Mouse (Mus musculus) common myeloid progenitor, adult 5-6 weeks (primary cell): ENCODE data around the gene Tctex1d2. TPM values are rescaled to one million over a fixed set of nuclear protein-coding genes. Genes with fewer than 3 reads are reported as not detected.

Experiments used
- ATAC-seq: replicated peaks from 2 replicates; pipeline ENCODE4 v1.8.0; 2016; ENCODE audit warnings: low read depth, mild to moderate bottlenecking, moderate TSS enrichment, inconsistent platforms; ENCODE audit not compliant: poor library complexity, severe bottlenecking
- total RNA-seq: library from RNA; stranded (forward); fragments of 200-1000, 187-1606 nt; gene quantifications from 2 replicates; pipeline ENCODE4 v1.2.3, GENCODE M21; 2017

Gene Tctex1d2
- total RNA-seq, 1 experiment from 2014 or later: 39.3 TPM

DNA sequence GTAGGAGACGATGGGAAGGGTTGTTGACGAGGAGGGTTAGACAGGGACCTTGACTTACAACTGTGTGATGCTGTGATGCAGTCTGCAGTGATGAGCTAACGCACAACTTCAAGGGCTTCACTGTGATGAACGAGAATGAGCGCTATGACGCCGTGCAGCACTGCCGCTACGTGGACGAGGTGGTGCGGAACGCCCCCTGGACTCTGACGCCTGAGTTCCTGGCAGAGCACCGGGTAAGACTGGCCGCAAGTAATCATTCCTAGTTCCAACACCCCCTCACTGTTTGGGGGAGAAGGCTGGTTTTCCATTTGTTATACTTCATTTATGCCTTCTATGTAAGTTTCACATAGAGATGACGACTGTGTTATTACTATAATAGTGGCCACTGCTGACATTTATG lies 43.4 kb downstream of the Tctex1d2 start:
- ATAC-seq: no peak

DNA sequence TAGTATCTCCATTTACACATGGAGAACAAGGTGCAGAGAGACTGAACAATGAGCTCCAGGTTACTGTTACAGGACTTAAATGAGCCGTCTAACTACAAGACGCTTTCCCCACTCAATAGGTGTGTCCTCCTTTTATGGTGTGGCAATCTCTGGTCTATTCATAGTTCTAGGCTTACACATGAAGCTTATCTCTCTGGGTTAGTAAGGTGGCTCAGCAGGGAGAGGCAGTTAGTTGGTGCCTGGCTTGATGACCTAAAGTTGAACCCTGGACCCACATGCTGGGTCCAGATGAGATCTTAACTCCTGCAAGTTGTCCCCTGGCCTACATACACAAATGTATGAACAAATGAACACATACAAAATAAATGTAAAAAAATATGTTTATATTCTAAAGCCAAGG lies 43.9 kb downstream of the Tctex1d2 start:
- no peak for ATAC-seq

DNA sequence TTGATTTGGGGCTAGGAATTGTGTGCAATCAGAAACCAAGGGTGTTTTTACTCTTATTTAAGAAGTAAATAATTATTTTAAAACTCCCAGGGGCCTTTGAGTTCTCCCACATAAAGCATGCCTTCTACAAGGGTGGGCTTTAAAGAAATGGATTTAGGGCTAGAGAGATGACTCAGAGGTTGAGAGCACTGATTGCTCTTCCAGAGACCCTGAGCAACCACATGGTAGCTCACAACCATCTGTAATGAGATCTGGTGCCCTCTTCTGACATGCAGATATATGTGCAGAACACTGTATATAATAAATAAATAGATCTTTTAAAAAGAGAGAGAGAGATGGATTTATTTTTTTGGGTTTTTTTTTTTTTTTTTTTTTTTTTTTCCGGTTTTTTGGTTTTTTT lies 45.4 kb downstream of the Tctex1d2 start:
- ATAC-seq: no peak

DNA sequence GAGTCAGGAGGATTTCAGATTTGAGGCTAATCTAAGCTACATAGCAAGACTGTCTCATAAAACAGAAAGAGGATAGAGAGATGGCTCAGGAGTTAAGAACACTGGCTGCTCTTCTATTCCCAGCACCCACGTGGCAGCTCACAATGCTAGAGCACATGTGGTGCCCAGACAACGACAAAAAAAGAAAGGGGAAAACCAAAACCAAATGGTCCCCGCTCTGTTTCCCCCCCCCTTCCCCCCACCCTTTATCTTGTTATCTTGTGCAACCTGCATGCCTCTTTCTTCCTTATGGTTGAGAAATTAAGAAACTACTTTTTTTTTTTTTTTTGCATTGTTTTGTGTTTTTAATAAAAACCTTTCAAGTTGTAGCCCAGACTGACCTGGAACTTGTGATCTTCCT lies 49.0 kb downstream of the Tctex1d2 start:
- ATAC-seq: peak; percentile 71

DNA sequence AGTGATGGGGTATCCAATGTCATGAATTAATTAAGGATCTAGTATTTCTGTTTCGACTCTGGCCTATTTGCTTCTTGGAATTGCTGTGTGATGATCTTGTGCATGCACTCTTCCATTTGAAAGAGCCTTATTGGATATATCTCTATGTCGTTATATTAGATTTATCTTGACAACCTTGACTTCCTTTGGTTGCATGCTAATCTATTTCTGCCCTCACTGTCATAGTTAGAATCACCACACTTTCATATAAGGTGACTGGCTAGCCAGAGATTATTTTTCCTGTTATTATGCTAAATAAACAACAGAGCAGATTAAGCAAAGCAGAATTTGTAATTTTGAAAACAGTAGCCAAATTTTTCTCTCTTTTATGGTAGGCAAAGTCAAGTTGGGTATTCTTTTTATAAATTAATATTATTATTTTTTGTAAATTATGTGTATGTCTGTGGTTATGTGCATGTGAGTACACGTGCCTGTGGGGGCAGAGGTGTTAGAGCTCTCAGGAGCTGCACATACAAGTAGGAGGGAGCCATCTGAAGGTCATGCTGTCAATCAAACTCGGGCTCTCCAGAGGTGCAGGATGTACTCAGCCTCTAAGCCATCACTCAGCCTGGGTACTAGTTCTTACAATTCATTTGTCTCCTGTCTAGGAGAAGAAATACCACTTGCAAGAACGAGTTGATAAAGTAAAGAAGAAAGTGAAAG lies 50.1 kb downstream of the Tctex1d2 start:
- peak; percentile 43 for ATAC-seq

DNA sequence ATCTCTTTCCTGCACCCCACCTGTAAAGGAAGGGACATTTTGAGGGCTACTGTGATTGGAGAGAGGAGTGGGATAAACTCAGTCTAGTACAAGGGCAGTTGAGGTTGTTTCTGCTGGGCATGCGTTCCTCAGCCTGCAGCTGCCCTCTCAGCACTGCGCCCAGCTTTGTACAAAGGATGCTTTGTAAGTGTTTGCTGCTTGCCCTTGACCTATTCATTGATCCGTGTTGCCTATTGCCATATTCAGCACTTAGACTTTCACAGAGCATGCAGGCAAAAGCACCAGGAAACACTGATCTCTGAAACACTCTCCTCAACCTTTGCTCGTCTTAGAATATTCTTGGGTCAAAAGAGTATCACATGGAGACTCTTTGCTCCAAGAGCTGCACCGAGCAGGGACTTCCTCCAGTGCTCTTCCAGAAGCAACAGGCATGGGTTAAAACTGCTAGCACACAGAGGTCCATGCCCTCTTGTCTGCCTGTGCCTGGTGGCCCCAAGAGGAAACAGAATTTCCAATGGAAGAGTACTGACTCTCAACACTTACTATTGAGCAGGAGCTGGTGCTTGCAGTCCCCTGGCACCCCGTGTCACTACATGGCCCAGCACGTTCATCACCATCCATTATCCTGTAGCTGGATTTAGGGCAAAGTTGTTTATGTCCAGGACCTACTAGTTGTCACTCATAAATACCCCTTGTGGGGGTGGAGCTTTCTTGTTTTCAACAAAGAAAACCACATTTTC lies 52.9 kb downstream of the Tctex1d2 start:
- no peak for ATAC-seq

DNA sequence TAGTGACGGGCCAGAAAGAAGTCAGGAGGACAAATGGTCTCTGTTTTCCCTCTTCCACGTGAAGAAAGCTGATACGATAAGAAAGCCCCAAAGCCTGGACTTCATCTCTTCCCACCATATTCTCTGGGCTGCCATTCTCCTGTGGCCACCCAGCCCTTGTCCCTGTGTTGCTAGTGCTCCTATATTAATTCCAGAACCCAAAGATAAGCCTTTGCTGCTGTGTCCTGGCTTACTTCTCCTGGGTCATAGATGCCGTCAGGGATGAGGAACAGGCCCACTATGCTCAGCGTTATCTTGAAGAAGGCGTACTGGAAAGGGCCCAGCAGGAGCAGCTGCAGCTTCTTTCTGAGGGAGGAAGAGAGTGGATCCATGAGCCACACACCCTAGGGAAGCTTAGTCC lies 57.8 kb downstream of the Tctex1d2 start:
- ATAC-seq: no peak

Other genes starting within 250 kb of the Tctex1d2 start
- 95.7 and 103 TPM in 2 replicates for gene Bex6, start 239.9 kb upstream of the Tctex1d2 start, total RNA-seq
- 18.6 and 33.2 TPM in 2 replicates for gene Fbxo45, start 172.5 kb upstream of the Tctex1d2 start, total RNA-seq
- gene Wdr53, start 172.5 kb upstream of the Tctex1d2 start, total RNA-seq: 14.7 and 17.1 TPM in 2 replicates
- not detected in 2 replicates for gene Smco1, start 148.2 kb upstream of the Tctex1d2 start, total RNA-seq
- gene Rnf168, start 142.2 kb upstream of the Tctex1d2 start, total RNA-seq: 59.8 and 73.1 TPM in 2 replicates
- 33.5 and 47.5 TPM in 2 replicates for gene Ubxn7, start 87.4 kb upstream of the Tctex1d2 start, total RNA-seq
- not detected in 2 replicates for gene Tm4sf19, start 19.2 kb upstream of the Tctex1d2 start, total RNA-seq
- 76.7 and 81.5 TPM in 2 replicates for gene Pcyt1a, start 11.2 kb downstream of the Tctex1d2 start, total RNA-seq
- 0.92 TPM in 1 of 2 replicates, not detected in the other for gene Slc51a, start 68.2 kb downstream of the Tctex1d2 start, total RNA-seq
- not detected in 2 replicates for gene Zdhhc19, start 76.6 kb downstream of the Tctex1d2 start, total RNA-seq
- 133 and 139 TPM in 2 replicates for gene Tfrc, start 189.2 kb downstream of the Tctex1d2 start, total RNA-seq
- 11.7 and 13.4 TPM in 2 replicates for gene Tnk2, start 224.2 kb downstream of the Tctex1d2 start, total RNA-seq